Mouse (Mus musculus) myocyte (in vitro differentiated cells): ENCODE results near the gene Comt. TPM values are rescaled to one million over a fixed set of nuclear protein-coding genes. Genes with fewer than 3 reads are reported as not detected.

ENCODE experiments used
- H3K27me3 ChIP-seq: one replicate; pipeline ENCODE4 v1.6.1; 2011; ENCODE audit not compliant: control insufficient read depth, insufficient read depth, insufficient read length
- H3K36me3 ChIP-seq: one replicate; pipeline ENCODE4 v1.6.1; 2011; ENCODE audit not compliant: control insufficient read depth, insufficient read depth
- H3K4me2 ChIP-seq: one replicate; pipeline ENCODE4 v1.6.1; 2011; ENCODE audit warnings: low read depth, control low read depth
- H3K4me3 ChIP-seq: one replicate; pipeline ENCODE4 v1.5.1; 2011; ENCODE audit warnings: mild to moderate bottlenecking, control low read depth, moderate library complexity
- H3K79me2 ChIP-seq: one replicate; pipeline ENCODE4 v1.6.1; 2011; ENCODE audit not compliant: control insufficient read depth, insufficient read depth
- H3ac ChIP-seq: one replicate; pipeline ENCODE4 v1.6.1; 2011; ENCODE audit not compliant: control insufficient read depth, insufficient read length
- CEBPB ChIP-seq: IDR thresholded peaks from 2 replicates; pipeline ENCODE4 v1.6.1; 2011; ENCODE audit warnings: mild to moderate bottlenecking, moderate library complexity; ENCODE audit not compliant: poor library complexity, insufficient read depth, severe bottlenecking
- E2F4 ChIP-seq: IDR thresholded peaks from one replicate; pipeline ENCODE4 v1.6.1; 2011; ENCODE audit warnings: mild to moderate bottlenecking, control low read depth, moderate library complexity; ENCODE audit not compliant: insufficient read depth
- MAX ChIP-seq: IDR thresholded peaks from one replicate; pipeline ENCODE4 v1.6.1; 2011; ENCODE audit warnings: low read depth, mild to moderate bottlenecking, control low read depth
- MYOD1 ChIP-seq, 3 experiments: IDR thresholded peaks; one replicate each; pipeline ENCODE4 v1.6.1; 2011; ENCODE audit warnings: control low read depth in 2 of 3, low read depth in 2 of 3, mild to moderate bottlenecking in 2 of 3, moderate library complexity in 1 of 3; ENCODE audit not compliant: insufficient read length in 2 of 3, control insufficient read depth in 1 of 3
- MYOG ChIP-seq, 3 experiments: IDR thresholded peaks; one replicate each; pipeline ENCODE4 v1.6.1; 2011; ENCODE audit warnings: control low read depth in 2 of 3, low read depth in 2 of 3, mild to moderate bottlenecking in 2 of 3; ENCODE audit not compliant: insufficient read length in 2 of 3, control insufficient read depth in 1 of 3, insufficient read depth in 1 of 3
- POLR2A ChIP-seq: IDR thresholded peaks from one replicate; pipeline ENCODE4 v1.6.1; 2011; ENCODE audit warnings: low read depth, mild to moderate bottlenecking, control low read depth, moderate library complexity; ENCODE audit not compliant: insufficient read length
- POLR2AphosphoS2 ChIP-seq: IDR thresholded peaks from one replicate; pipeline ENCODE4 v1.6.1; 2011; ENCODE audit warnings: low read depth, control low read depth; ENCODE audit not compliant: insufficient read length
- REST ChIP-seq: IDR thresholded peaks from one replicate; pipeline ENCODE4 v1.6.1; 2011; ENCODE audit warnings: mild to moderate bottlenecking, control low read depth, moderate library complexity; ENCODE audit not compliant: insufficient read depth, insufficient read length
- SRF ChIP-seq: IDR thresholded peaks from one replicate; pipeline ENCODE4 v1.6.1; 2011; ENCODE audit warnings: low read depth; ENCODE audit not compliant: control insufficient read depth, insufficient read length
- TCF12 ChIP-seq: IDR thresholded peaks from one replicate; pipeline ENCODE4 v1.6.1; 2011; ENCODE audit warnings: mild to moderate bottlenecking, control low read depth; ENCODE audit not compliant: poor library complexity, insufficient read depth, severe bottlenecking
- TCF3 ChIP-seq: IDR thresholded peaks from one replicate; pipeline ENCODE4 v1.6.1; 2011; ENCODE audit warnings: low read depth, control low read depth; ENCODE audit not compliant: insufficient read length
- USF1 ChIP-seq: IDR thresholded peaks from one replicate; pipeline ENCODE4 v1.6.1; 2011; ENCODE audit warnings: low read depth, mild to moderate bottlenecking, control low read depth, moderate library complexity
- polyA plus RNA-seq: library from polyadenylated mRNA; unstranded; fragments of >200 nt; fragmentation: generic; extraction: Trizol; gene quantifications from one replicate; pipeline ENCODE4 v1.2.1, GENCODE M21; 2012; ENCODE audit warnings: missing spikeins

Comt gene
- polyA plus RNA-seq, 1 experiment = 93.6 TPM

DNA sequence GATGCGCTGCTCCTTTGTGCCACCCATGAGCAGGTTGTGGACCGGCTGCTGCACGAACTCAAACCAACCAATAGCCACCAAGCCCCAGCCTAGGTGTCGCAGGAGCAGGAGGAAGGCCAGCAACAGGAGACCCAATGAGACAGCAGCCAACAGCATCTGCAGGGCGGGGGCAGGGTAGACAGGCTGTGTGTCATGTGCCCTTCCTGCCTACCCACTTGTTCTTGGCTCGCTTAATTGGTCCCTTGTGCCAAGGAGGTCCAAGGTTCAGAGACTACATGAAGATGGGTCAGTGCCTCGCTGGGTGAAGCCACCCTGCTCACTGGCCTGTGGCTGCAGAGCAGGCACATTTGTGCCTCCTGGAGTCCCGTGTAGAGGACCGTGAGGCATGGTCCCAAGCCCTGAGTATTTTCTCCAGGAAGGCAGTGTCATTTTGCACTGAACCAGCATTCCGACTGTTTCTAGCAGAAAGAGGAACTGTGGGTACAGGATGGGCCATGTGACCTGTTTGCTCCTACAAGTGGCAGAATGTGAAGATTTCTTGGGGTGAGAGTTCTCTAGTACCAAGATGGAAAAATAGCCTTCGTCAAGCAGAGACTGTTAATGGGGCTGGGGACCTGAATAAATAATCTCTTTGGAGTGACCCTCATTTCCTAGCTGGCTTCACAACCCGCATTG, 14.7 kb downstream of the Comt start:
- Histone ChIP-seq H3K36me3 (peaks cover 15% of the 10 kb centered on the region), H3K4me3 (no peak overlapping the region), H3K4me2 (no peak overlapping the region)

DNA sequence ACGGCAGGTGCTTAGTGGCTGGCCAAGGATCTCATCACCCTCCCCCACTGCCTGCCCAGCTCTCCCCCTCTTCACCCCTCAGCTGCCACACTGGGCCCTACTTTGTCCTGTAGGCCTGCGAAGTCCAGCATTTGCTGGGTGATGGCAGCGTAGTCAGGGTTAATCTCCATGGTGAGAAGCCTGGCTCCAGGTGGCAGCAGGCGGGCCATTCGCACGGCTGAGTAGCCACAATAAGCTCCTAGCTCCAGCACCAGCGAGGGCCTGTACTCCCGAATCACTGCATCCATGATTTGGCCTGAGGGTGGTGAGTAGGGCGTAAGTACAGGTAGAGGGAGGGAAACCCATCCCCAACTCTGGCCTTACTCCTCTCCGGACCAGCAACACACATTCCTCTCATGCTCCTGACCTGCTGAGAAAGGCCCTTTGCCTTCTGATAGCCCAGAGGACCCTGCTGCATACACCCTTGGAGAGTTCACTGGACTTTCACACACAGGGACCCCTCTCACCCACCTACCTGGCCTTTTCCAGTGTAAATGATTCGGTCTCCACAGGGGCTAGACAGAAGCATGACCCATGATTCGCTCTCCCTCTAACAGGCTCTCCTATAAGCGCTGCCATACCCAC, 15.5 kb downstream of the Comt start:
- H3K79me2 ChIP-seq = peaks cover 9% of the 10 kb centered on the region
- H3ac ChIP-seq = no peak overlapping the region
- no peaks in the 10 kb centered on the region for H3K27me3 ChIP-seq
- no peak overlapping the region for H3K4me2 ChIP-seq
- peaks cover 20% of the 10 kb centered on the region for H3K36me3 ChIP-seq
- H3K4me3 ChIP-seq = no peak overlapping the region
- TF ChIP-seq POLR2AphosphoS2 (no peak), TCF12 (no peak), CEBPB (no peak), MAX (no peak), E2F4 (no peak), REST (no peak), POLR2A (no peak), MYOG (IDR thresholded peaks at IDR 0.05; ENCODE audit: control insufficient read depth in 1 of 3, insufficient read depth in 1 of 3, insufficient read length in 2 of 3, low read depth in 2 of 3) (no peak), SRF (no peak)

More for the DNA sequence above, 14.7 kb downstream of the Comt start:
- TF ChIP-seq TCF12 (no peak), TCF3 (no peak), MYOG (IDR thresholded peaks at IDR 0.05; ENCODE audit: control insufficient read depth in 1 of 3, insufficient read depth in 1 of 3, insufficient read length in 2 of 3, low read depth in 2 of 3) (no peak), CEBPB (no peak), POLR2AphosphoS2 (no peak), SRF (no peak), POLR2A (no peak), REST (no peak), MAX (no peak), USF1 (no peak), E2F4 (no peak), MYOD1 (IDR thresholded peaks at IDR 0.05; ENCODE audit: control insufficient read depth in 1 of 3, insufficient read length in 2 of 3, low read depth in 2 of 3) (no peak)
- Histone ChIP-seq H3K79me2 (peaks cover 9% of the 10 kb centered on the region), H3ac (no peak overlapping the region), H3K27me3 (no peaks in the 10 kb centered on the region)

DNA sequence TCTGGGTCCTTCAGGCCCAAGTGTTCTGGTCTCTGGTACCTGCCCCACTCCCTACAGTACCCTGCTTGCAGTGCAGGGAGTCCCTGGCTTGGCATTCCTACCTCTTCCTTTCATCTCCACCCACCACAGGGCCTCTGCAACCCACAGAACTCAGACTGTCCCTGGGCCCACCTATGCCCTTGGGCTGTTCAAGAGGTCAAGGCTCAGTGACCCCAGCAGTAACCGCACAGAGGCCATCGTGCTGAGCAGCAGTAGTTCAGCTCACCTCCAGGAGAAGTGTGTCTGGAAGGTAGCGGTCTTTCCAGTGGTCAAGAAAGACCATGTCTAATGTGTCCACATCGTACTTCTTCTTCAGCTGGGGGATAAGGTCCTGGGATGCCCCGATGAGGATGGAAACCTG, 16.2 kb downstream of the Comt start:
- Histone ChIP-seq H3K27me3 (no peaks in the 10 kb centered on the region), H3ac (no peak overlapping the region), H3K79me2 (peaks cover 9% of the 10 kb centered on the region), H3K4me3 (no peak overlapping the region), H3K36me3 (peaks cover 20% of the 10 kb centered on the region), H3K4me2 (no peak overlapping the region)
- no peak for TF ChIP-seq CEBPB
- no peak for TF ChIP-seq USF1
- TF ChIP-seq SRF = no peak
- TF ChIP-seq MYOD1 (IDR thresholded peaks at IDR 0.05; ENCODE audit: control insufficient read depth in 1 of 3, insufficient read length in 2 of 3, low read depth in 2 of 3) = no peak
- no peak for TF ChIP-seq MYOG (IDR thresholded peaks at IDR 0.05; ENCODE audit: control insufficient read depth in 1 of 3, insufficient read depth in 1 of 3, insufficient read length in 2 of 3, low read depth in 2 of 3)
- no peak for TF ChIP-seq TCF12
- TF ChIP-seq MAX = no peak
- no peak for TF ChIP-seq E2F4
- TF ChIP-seq POLR2A = no peak
- no peak for TF ChIP-seq REST
- TF ChIP-seq POLR2AphosphoS2 = no peak
- no peak for TF ChIP-seq TCF3

DNA sequence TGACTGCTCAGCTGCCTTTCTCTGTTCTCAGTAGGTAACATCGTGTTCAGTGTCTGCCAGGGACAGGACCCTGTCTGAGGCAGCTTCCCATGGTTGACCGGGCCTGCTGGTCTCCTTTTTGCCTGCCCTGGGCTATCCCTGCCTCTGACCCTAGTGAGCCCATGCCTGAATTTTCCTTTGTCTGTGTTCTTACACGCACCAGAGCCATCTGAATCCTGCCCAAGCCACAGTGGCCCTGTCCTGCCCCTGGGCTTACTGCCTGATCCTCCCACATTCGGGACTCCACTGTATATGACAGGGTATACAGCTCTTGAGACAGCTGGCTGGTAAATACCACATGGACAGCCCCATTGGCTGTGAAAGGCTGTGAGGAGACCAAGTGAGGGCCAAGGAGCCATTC, 16.9 kb downstream of the Comt start:
- no peak overlapping the region for H3K4me2 ChIP-seq
- H3K36me3 ChIP-seq = peaks cover 18% of the 10 kb centered on the region
- H3K79me2 ChIP-seq = peaks cover 6% of the 10 kb centered on the region
- H3K27me3 ChIP-seq = no peaks in the 10 kb centered on the region
- TF ChIP-seq CEBPB (no peak), POLR2A (no peak), USF1 (no peak), MYOD1 (IDR thresholded peaks at IDR 0.05; ENCODE audit: control insufficient read depth in 1 of 3, insufficient read length in 2 of 3, low read depth in 2 of 3) (no peak), MYOG (IDR thresholded peaks at IDR 0.05; ENCODE audit: control insufficient read depth in 1 of 3, insufficient read depth in 1 of 3, insufficient read length in 2 of 3, low read depth in 2 of 3) (no peak), TCF12 (no peak), MAX (no peak), SRF (no peak)
- no peak overlapping the region for H3ac ChIP-seq
- no peak overlapping the region for H3K4me3 ChIP-seq
